Mouse (Mus musculus) lung, postnatal 4 days (tissue): ENCODE data around the gene Tbcb.
A peak's percentile ranks its signal among the peaks of the same experiment; 100 is the strongest.
"Not testable (repeated sequence)": the region's sequence is repeated elsewhere in the genome, so short reads cannot be mapped to it uniquely, and the experiment has no call there.

Experiments used
- DNase-seq, 2 experiments: peaks; one replicate each; pipeline ENCODE4 v3.0.0; 2021

The Tbcb gene

DNA sequence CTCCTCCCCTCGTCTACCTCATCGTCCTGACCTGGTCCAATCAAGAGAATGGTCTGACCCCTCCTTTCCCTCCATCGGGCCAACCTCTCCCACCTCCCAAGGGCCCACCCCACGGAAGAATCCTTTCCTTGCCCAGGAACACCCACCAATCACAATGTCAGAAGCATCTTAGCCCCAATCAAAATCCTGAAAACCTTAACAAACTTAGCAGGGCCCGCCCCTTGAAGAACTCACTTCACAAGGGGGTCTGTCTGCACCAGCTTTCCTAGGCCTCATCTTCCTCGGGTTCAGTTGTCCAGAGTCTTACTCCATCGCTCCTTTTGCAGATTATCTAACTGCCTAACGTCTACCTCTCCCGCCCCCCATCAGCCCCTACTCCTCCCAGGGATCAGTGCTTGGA lies 39.1 kb downstream of the Tbcb start:
- no peak for DNase-seq

DNA sequence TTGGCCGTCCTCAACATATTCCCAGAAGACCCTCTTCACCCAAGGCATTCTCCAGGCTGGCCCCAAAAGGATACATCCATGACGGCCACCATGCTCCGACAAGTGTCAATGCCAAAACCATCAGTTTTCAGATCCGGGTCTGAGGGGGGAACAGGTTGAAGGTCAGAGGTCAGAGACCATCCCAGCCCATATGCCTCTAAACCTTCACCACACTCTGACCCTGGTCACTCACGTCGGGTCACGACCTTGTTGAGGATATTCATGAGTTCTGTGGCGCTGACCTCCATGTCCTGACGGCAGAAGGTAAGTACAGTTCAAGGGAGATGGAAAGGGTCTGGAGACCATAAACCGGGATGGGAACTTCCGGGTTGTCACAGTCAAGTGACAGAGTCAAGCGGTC lies 40.0 kb downstream of the Tbcb start:
- DNase-seq: no peak

GRCm38 (mm10) chr7:30189116-30189491 lies 43.0 kb downstream of the Tbcb start:
- no peak for DNase-seq

DNA sequence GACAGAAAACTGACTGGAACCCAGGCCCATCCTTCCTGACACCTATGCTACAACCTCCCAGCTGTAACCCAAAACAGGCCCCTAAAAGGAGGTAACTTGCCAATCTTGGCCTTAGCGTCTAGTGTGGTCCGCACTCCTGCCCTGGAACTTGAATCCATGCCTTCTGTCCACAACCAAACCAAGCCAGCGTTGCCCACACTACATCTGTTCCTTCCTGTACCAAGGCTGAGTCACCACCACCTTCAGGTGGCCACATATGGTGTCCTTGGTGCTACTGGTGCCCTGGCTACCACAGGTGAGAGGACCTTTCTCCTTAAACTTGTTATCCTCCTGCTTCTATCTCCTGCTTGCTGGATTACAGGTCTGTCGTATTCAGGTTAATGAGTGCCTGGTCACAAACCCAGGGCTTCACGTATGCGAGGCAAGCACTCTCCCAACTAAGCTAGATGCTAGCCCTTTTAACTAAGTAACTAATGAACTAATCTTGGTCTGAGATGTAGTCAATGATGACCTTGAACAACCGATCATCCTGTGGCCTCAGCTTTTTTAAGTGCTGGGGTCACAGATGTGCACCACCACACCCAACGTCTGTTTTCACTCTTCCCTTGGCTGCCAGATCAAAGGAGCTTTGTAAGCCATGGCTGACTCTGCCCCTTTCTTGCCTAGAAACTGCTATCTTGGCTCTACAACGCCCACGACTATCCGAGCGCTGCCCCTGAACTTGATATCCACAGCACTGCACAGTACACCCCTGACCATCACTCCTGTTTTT lies 43.5 kb downstream of the Tbcb start:
- DNase-seq: no peak

DNA sequence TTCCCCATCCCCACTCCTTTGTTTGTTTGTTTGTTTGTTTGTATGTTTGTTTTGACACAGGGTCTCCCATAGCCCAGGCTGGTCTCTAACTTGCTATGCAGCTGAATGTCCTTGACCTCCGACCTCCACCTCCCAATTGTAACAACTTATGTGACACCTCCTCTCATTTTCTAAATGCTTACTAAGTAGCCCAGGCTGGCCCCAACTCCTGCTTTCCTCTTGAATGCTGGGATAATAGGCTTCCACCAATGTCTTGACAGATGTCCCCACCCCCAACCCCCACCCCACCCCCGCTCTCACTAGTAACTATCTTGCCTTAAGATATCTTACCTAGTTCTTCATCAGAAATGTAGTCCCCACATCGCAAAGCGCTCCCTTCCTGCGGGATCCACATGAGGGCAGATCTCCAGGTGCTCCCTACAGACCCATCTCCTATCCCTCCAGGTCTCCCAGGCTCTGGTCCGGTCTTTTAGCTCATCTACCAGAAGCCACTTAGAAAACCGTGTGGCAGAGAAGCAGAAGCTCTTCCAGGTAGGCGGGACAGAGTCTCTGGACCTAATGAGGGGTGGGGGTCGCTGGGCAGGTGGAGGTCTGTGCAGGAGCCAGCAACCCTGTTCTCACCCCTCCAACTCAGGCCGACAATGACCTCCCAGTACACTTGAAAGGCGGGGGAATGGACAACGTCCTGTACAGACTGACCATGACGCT lies 47.3 kb downstream of the Tbcb start:
- no peak for DNase-seq

DNA sequence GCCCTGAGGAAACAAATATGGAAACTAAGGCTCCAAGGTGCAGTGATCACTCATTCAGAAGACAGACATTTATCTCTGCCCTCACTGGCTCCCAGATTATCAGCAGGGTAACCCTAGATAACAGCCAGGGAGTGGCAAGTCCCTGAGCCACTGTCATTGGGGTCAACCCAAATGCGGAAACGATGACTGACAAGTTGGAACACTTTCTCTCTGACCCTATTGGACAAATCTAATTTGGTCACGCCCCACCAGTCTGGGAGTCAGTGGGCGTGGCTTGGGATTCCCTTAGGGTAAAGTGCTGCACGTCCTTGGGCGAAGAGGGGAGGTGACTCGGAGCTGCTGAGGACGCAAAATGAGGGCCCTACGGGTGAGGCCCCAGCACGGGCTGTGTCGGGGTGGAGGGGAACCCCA lies 48.2 kb downstream of the Tbcb start, which contains the start of gene Cox7a1:
Cox7a1 (plus strand) TSS at position 266 of the 411 bp plus-strand sequence.
- peak; percentile 89 to 92 for DNase-seq

DNA sequence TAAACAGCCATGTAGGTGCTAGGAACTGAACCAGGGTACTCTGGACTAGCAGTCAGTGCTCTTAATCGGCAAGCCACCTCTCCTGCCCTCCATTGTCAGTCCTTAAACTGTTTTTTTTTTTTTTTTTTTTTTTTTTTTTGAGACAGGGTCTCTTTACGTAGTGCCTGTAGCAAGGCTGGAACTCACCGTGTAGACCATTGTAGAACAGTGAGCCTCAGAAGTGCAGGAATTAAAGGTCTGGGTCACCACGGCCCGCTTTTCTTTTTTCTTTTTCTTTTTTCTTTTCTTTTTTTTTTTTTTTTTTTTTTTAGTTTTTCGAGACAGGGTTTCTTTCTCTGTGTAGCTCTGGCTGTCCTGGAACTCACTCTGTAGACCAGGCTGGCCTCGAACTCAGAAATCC lies 48.9 kb downstream of the Tbcb start:
- DNase-seq: not testable (repeated sequence)

DNA sequence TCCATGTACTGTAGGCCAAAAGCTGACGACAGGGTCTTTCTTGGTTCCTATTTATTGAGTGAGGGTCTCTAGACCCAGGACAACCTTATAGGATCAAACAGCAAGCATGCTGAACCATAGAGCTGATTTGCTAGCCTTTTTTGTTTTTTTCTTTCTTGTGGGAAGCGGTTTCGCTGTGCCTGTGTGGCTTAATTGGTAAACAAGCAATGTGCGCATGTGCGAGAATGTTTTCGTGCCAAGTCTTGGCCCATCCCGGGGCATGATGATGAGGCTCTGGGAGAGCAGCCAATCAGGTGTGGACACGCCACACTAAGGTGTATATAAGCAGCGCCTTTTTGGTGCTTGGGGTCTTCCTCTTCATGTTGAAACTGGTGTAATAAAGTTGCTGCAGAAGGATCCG lies 50.1 kb downstream of the Tbcb start:
- DNase-seq: not testable (repeated sequence)

DNA sequence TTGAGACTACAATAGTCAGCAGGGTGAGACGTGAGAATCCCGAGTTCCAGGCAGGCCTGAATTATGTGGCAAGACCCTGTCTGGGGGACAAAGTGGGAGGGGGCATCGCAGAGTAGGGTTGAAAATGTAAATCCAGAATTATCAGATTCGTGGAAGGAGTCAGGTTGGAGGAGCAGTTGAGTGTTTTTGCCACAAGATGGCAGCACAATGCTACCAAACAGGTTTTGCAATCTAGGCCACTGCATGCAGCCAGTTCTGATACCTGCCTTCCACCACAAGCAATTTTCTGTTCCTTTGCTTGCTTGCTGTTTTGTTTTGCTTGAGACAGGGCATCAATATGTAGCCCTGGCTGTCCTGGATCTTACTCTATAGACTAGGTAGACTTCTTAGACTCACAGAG lies 50.8 kb downstream of the Tbcb start:
- DNase-seq: peak; percentile 52 to 83

- DNase-seq: no peak
Observed at GRCm38 (mm10) chr7:30178256-30178655, 53.8 kb downstream of the Tbcb start.

DNA sequence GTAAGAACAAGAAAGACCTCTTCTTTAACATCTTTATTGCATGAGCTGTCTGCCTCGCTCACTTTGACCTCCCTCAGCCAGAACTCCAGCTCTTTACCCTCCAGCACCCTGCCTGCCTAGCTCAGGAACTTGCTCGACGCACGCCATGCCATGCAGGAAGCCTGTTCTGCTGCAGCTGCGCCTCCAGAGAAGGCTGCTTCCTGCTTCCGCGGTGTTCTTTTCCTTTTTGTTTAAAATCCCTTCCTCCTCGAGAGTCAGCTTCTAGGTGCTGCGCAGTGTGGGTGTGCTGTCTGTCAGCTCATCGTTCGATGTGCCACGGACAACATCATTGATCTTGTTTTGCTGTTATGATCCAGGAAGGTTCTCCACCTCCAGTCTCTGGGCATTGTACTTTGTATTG lies 55.6 kb downstream of the Tbcb start:
- DNase-seq: no peak
